Mouse (Mus musculus): ENCODE measurements at regions not wholly inside any gene's neighbourhood (a gene's known extent, or its start where the extent isn't known, plus 50 kb on each side); places are given as distances from the start of the nearest gene placed in this dataset.
A peak's percentile ranks its signal among the peaks of the same experiment; 100 is the strongest.

GRCm38 (mm10) chr7:39596403-39596802 lies 78.8 kb downstream of the Zfp619 start:
- no peak for DNase-seq (ENCODE audit: low spot score in 2 of 2)

GRCm38 (mm10) chr7:39613767-39614166 lies 96.2 kb downstream of the Zfp619 start:
- no peak for DNase-seq (ENCODE audit: low spot score in 2 of 2)

GRCm38 (mm10) chr7:39615092-39615491 lies 97.5 kb downstream of the Zfp619 start:
- DNase-seq (ENCODE audit: low spot score in 2 of 2) = no peak

GRCm38 (mm10) chr7:39621796-39622195 lies 104.2 kb downstream of the Zfp619 start:
- no peak for DNase-seq (ENCODE audit: low spot score in 2 of 2)

GRCm38 (mm10) chr7:39632836-39633235 lies 115.3 kb downstream of the Zfp619 start:
- DNase-seq (ENCODE audit: low spot score in 2 of 2) = no peak

- DNase-seq (ENCODE audit: low spot score in 2 of 2) = no peak
These were observed 124.8 kb downstream of the Zfp619 start for GRCm38 (mm10) chr7:39642333-39642732.

- DNase-seq (ENCODE audit: low spot score in 2 of 2) = no peak
These were observed 125.8 kb downstream of the Zfp619 start for GRCm38 (mm10) chr7:39643323-39643722.

GRCm38 (mm10) chr7:39650483-39651102 lies 133.0 kb downstream of the Zfp619 start:
- DNase-seq (ENCODE audit: low spot score in 2 of 2) = no peak

- DNase-seq (ENCODE audit: low spot score in 2 of 2) = no peak
These were observed 137.2 kb downstream of the Zfp619 start for GRCm38 (mm10) chr7:39654563-39655286.

GRCm38 (mm10) chr7:39655287-39655652 lies 137.7 kb downstream of the Zfp619 start:
- DNase-seq (ENCODE audit: low spot score in 2 of 2) = peak; percentile 8 to 19

GRCm38 (mm10) chr7:39655709-39656397 lies 138.3 kb downstream of the Zfp619 start:
- DNase-seq (ENCODE audit: low spot score in 2 of 2) = no peak

GRCm38 (mm10) chr7:39659597-39659996 lies 142.0 kb downstream of the Zfp619 start:
- peak in 1 of 2 experiments; percentile 8 for DNase-seq (ENCODE audit: low spot score in 2 of 2)

- DNase-seq (ENCODE audit: low spot score in 2 of 2) = no peak
These were observed 157.7 kb downstream of the Zfp619 start for GRCm38 (mm10) chr7:39675124-39675846.

- DNase-seq (ENCODE audit: low spot score in 2 of 2) = no peak
These were observed 158.3 kb downstream of the Zfp619 start for GRCm38 (mm10) chr7:39675847-39676238.

- DNase-seq (ENCODE audit: low spot score in 2 of 2) = no peak
These were observed 162.8 kb downstream of the Zfp619 start for GRCm38 (mm10) chr7:39680411-39680810.

GRCm38 (mm10) chr7:39696589-39696988 lies 179.0 kb downstream of the Zfp619 start:
- DNase-seq (ENCODE audit: low spot score in 2 of 2) = no peak

- no peak for DNase-seq (ENCODE audit: low spot score in 2 of 2)
These were observed 183.9 kb downstream of the Zfp619 start for GRCm38 (mm10) chr7:39701506-39701905.

GRCm38 (mm10) chr7:39705118-39706095 lies 187.8 kb downstream of the Zfp619 start:
- DNase-seq (ENCODE audit: low spot score in 2 of 2) = no peak

GRCm38 (mm10) chr7:39706606-39707005 lies 189.0 kb downstream of the Zfp619 start:
- DNase-seq (ENCODE audit: low spot score in 2 of 2) = no peak

- DNase-seq (ENCODE audit: low spot score in 2 of 2) = no peak
These were observed 199.0 kb downstream of the Zfp619 start for GRCm38 (mm10) chr7:39716340-39717150.
